Mouse (Mus musculus): ENCODE measurements around the gene Ceacam18. TPM values are rescaled to one million over a fixed set of nuclear protein-coding genes. Genes with fewer than 3 reads are reported as not detected.

The Ceacam18 gene
- not detected in 2 replicates for polyA plus RNA-seq (2015; fragmentation: Nextera tagmentation; extraction: Ambion mirVana)

GRCm38 (mm10) chr7:43634500-43634899 is at the start of gene Ceacam18:
Gene Ceacam18, plus strand, starts transcription at chr7:43634707.
- Histone ChIP-seq H3K27ac (no peak within 1 kb of the TSS), H3K27me3 (no peaks in the 10 kb centered on the region), H3K36me3 (no peaks in the 10 kb centered on the region), H3K4me3 (no peak within 1 kb of the TSS), H3K4me1 (replicated peaks) (no peaks in the 10 kb centered on the region), H3K9ac (no peak within 1 kb of the TSS), H3K9me3 (no peaks in the 10 kb centered on the region), H3K4me2 (no peak within 1 kb of the TSS)
- 78% methylated on average over 6 of the region's 6 CpGs for WGBS
- no peak for ATAC-seq (ENCODE audit: low FRiP score)

- Histone ChIP-seq H3K4me1 (replicated peaks) (peaks cover 26% of the 10 kb centered on the region), H3K27me3 (no peaks in the 10 kb centered on the region), H3K4me3 (no peak overlapping the region), H3K36me3 (peaks cover 62% of the 10 kb centered on the region), H3K9me3 (no peaks in the 10 kb centered on the region), H3K4me2 (no peak overlapping the region), H3K9ac (no peak overlapping the region), H3K27ac (no peak overlapping the region)
- no peak for ATAC-seq (ENCODE audit: low FRiP score)
- 93% methylated on average over 5 of the region's 5 CpGs for WGBS
Observed at GRCm38 (mm10) chr7:43584790-43585189, 49.7 kb upstream of the Ceacam18 start.

GRCm38 (mm10) chr7:43601884-43602283 is 32.6 kb upstream of the Ceacam18 start:
- H3K27me3 ChIP-seq, result no peaks in the 10 kb centered on the region
- H3K4me3 ChIP-seq, result no peak overlapping the region
- peaks cover 4% of the 10 kb centered on the region; the same call in 1 of the 2 replicates for H3K4me1 ChIP-seq (replicated peaks)
- no peak overlapping the region for H3K27ac ChIP-seq
- H3K9me3 ChIP-seq, result no peaks in the 10 kb centered on the region
- 33% methylated on average over 5 of the region's 5 CpGs for WGBS
- H3K9ac ChIP-seq, result no peak overlapping the region
- H3K4me2 ChIP-seq, result no peak overlapping the region
- no peaks in the 10 kb centered on the region for H3K36me3 ChIP-seq
- no peak for ATAC-seq (ENCODE audit: low FRiP score)

DNA sequence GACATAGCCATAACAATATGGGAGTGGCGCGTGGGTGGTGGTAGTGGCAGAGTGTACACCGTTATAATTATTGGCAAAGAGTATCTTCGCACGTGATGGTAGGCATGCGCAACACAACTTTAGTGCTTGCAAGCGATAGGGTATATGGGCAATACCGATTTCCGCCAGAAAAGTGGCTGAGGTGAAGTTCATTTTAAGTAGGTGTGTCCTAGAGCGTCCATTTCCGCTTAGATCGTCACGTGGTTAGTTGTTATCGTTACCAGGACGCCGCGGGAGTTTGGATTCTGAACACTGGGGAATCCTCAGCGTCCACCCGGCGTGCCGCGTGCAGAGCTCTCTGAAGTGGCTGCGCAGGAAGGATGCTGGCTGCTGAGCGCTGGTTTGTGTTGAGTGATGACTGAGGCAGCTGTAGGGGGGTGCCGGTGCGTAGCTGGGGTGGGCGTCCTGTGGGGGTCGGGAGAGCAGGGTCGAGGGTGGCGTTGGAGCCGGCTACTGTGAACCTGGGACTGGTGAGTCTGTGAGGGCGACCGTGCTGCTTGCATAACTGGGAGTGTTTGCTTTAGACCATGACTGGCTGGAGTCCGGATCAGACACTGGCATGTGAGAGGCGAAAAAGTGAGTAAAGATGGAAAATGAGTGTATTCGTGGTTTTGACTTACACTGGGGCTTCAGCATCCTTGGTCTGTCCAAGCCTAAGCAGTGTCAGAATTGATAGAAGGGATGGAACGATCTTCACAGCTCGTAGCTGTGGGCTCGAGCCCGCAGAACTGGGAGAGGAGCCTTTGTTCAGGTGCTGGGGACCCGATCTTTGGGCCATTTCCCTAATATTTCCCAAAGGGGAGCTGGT is 27.4 kb upstream of the Ceacam18 start, which contains the start of gene Zfp819:
Zfp819 (plus strand) TSS at position 274 of the 847 bp plus-strand sequence.
- Histone ChIP-seq H3K9ac (peak within 1 kb of the TSS; percentile 62; the same call in 1 of the 2 replicates), H3K27me3 (peaks cover 9% of the 10 kb centered on the region; the same call in 1 of the 2 replicates), H3K4me2 (peak within 1 kb of the TSS; percentile 78), H3K4me1 (replicated peaks) (peaks cover 12% of the 10 kb centered on the region), H3K9me3 (no peaks in the 10 kb centered on the region), H3K27ac (no peak within 1 kb of the TSS), H3K4me3 (peak within 1 kb of the TSS; percentile 46), H3K36me3 (no peaks in the 10 kb centered on the region)
- peak; percentile 90 for ATAC-seq (ENCODE audit: low FRiP score)
- 17% methylated on average over 41 of the region's 41 CpGs for WGBS

- no peaks in the 10 kb centered on the region for H3K9me3 ChIP-seq
- H3K4me2 ChIP-seq, result peak overlapping the region; percentile 78
- WGBS, result 43% methylated on average over 5 of the region's 5 CpGs
- H3K4me1 ChIP-seq (replicated peaks), result peaks cover 9% of the 10 kb centered on the region
- peak overlapping the region; percentile 46 for H3K4me3 ChIP-seq
- H3K9ac ChIP-seq, result no peak overlapping the region
- no peak overlapping the region for H3K27ac ChIP-seq
- no peaks in the 10 kb centered on the region for H3K36me3 ChIP-seq
- peaks cover 9% of the 10 kb centered on the region; the same call in 1 of the 2 replicates for H3K27me3 ChIP-seq
- ATAC-seq (ENCODE audit: low FRiP score), result peak; percentile 21; the same call in 1 of the 2 replicates
Observed at GRCm38 (mm10) chr7:43607743-43608287, 26.7 kb upstream of the Ceacam18 start.

DNA sequence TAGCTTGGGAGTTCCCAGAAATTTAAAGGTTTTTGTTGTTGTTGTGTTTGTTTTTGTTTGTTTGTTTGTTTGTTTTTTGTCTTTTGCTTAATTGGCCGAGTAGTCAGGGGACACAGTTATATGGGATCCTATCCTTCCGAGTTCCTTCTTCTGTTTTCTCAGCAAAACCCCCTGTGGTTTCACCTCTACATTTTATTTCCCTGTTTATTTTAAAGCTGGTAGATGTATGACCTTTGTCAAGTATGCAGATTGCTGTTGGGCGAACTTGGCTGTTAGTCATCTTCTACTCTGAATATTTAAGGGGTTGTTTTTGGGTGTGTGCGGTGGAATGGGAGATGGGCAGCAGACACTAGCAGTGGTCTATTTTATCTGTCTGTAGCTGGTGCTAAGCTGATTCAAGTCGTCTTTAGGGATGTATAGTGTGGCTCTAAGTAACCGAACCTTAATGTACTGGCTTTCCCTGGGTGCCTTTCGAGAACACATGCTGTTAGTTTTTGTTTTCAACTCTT is 26.1 kb upstream of the Ceacam18 start:
- no peaks in the 10 kb centered on the region for H3K9me3 ChIP-seq
- no peak overlapping the region for H3K4me2 ChIP-seq
- 80% methylated on average over 7 of the region's 7 CpGs for WGBS
- ATAC-seq (ENCODE audit: low FRiP score), result no peak
- H3K9ac ChIP-seq, result no peak overlapping the region
- no peak overlapping the region for H3K27ac ChIP-seq
- peaks cover 9% of the 10 kb centered on the region; the same call in 1 of the 2 replicates for H3K27me3 ChIP-seq
- H3K36me3 ChIP-seq, result no peaks in the 10 kb centered on the region
- H3K4me3 ChIP-seq, result no peak overlapping the region
- peaks cover 9% of the 10 kb centered on the region for H3K4me1 ChIP-seq (replicated peaks)

- Histone ChIP-seq H3K4me3 (no peak overlapping the region), H3K36me3 (no peaks in the 10 kb centered on the region), H3K27ac (no peak overlapping the region), H3K9me3 (no peaks in the 10 kb centered on the region), H3K27me3 (no peaks in the 10 kb centered on the region), H3K4me2 (no peak overlapping the region), H3K4me1 (replicated peaks) (no peaks in the 10 kb centered on the region), H3K9ac (no peak overlapping the region)
- no peak for ATAC-seq (ENCODE audit: low FRiP score)
- 86% methylated on average over 14 of the region's 14 CpGs for WGBS
Observed at GRCm38 (mm10) chr7:43613816-43614551, 20.5 kb upstream of the Ceacam18 start.

GRCm38 (mm10) chr7:43622927-43623326 is 11.6 kb upstream of the Ceacam18 start:
- Histone ChIP-seq H3K4me2 (no peak overlapping the region), H3K9ac (no peak overlapping the region), H3K27me3 (no peaks in the 10 kb centered on the region), H3K36me3 (no peaks in the 10 kb centered on the region), H3K27ac (no peak overlapping the region), H3K4me3 (no peak overlapping the region), H3K4me1 (replicated peaks) (no peaks in the 10 kb centered on the region), H3K9me3 (no peaks in the 10 kb centered on the region)
- WGBS, result 84% methylated on average over 7 of the region's 7 CpGs
- no peak for ATAC-seq (ENCODE audit: low FRiP score)

DNA sequence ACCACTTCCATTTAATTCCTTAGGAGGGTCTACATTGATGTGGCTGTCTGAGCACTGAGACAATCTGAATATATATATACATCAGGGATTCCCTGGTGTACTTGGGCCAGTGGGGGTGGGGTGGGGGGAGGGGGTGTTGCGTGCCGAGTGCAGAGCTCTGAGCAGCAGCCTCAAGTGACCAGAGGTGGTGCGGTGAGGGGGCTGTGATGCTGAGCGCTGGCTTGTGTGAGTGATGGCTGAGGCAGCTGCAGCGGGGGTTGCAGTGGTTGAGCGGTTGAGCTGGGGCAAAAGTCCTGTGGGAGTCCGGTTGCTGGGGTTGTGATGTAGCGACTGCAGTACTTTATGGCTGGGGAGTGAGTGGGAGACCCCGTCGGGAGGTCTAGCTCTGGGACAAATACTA is 10.7 kb upstream of the Ceacam18 start:
- Histone ChIP-seq H3K4me1 (replicated peaks) (no peaks in the 10 kb centered on the region), H3K36me3 (no peaks in the 10 kb centered on the region), H3K9ac (no peak overlapping the region), H3K27me3 (no peaks in the 10 kb centered on the region), H3K4me3 (no peak overlapping the region), H3K27ac (no peak overlapping the region), H3K4me2 (peak overlapping the region; percentile 35), H3K9me3 (no peaks in the 10 kb centered on the region)
- 13% methylated on average over 10 of the region's 10 CpGs for WGBS
- no peak for ATAC-seq (ENCODE audit: low FRiP score)

DNA sequence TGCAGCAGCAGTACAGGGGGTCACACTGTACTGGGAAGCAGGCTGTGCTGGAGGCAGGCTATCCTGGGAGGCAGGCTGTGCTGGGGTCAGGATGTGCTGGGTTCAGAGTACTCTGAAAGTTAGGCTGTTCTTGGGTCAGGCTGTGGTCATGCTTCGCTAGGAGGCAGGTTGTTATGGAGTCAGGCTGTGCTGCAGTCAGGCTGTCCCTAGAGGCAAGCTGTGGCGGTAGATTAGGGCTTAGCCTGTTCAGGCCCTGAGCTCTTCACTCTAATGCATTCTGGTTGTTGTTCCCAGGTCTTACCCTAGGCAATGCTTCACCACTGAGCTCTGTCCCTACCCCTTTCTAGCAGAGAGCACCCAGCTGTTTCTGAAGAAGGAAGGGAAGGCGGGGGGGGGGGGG is 9.4 kb upstream of the Ceacam18 start:
- H3K27ac ChIP-seq, result no peak overlapping the region
- H3K9me3 ChIP-seq, result no peaks in the 10 kb centered on the region
- no peak overlapping the region for H3K9ac ChIP-seq
- H3K27me3 ChIP-seq, result no peaks in the 10 kb centered on the region
- H3K36me3 ChIP-seq, result no peaks in the 10 kb centered on the region
- ATAC-seq (ENCODE audit: low FRiP score), result no peak
- H3K4me3 ChIP-seq, result no peak overlapping the region
- H3K4me1 ChIP-seq (replicated peaks), result no peaks in the 10 kb centered on the region
- H3K4me2 ChIP-seq, result no peak overlapping the region
- 44% methylated on average over 2 of the region's 3 CpGs for WGBS

GRCm38 (mm10) chr7:43625794-43626422 is 8.6 kb upstream of the Ceacam18 start:
- H3K9ac ChIP-seq, result no peak overlapping the region
- no peak overlapping the region for H3K4me2 ChIP-seq
- H3K4me1 ChIP-seq (replicated peaks), result no peaks in the 10 kb centered on the region
- H3K9me3 ChIP-seq, result no peaks in the 10 kb centered on the region
- ATAC-seq (ENCODE audit: low FRiP score), result no peak
- H3K27me3 ChIP-seq, result no peaks in the 10 kb centered on the region
- H3K27ac ChIP-seq, result no peak overlapping the region
- H3K4me3 ChIP-seq, result no peak overlapping the region
- H3K36me3 ChIP-seq, result no peaks in the 10 kb centered on the region
- 84% methylated on average over 8 of the region's 8 CpGs for WGBS

- Histone ChIP-seq H3K9ac (no peak overlapping the region), H3K4me3 (no peak overlapping the region), H3K4me2 (no peak overlapping the region), H3K9me3 (no peaks in the 10 kb centered on the region), H3K36me3 (no peaks in the 10 kb centered on the region), H3K4me1 (replicated peaks) (no peaks in the 10 kb centered on the region), H3K27ac (no peak overlapping the region), H3K27me3 (no peaks in the 10 kb centered on the region)
- ATAC-seq (ENCODE audit: low FRiP score), result no peak
- WGBS, result 72% methylated on average over 4 of the region's 4 CpGs
Observed at GRCm38 (mm10) chr7:43633940-43634339, 567 bp upstream of the Ceacam18 start.
